Comparison of ENCODE assay signal across 16 mouse cellular contexts in genomic region chr11:116935917-116936316, GRCm38 (mm10). TPM values are rescaled to one million over a fixed set of nuclear protein-coding genes. Genes with fewer than 3 reads are reported as not detected.
A peak's percentile ranks its signal among the peaks of the same experiment; 100 is the strongest.
DNase-seq lines count a peak whose midpoint lies in the region; ATAC-seq and TF ChIP-seq lines count a peak whose summit lies in the region.
"Had no signal": no experiment of that assay in that cellular context is flagged by ENCODE, and none has a peak within 500 bp of the region (broad histone marks: within the 10 kb centered on the region; RNA-seq: fewer than 3 reads in every experiment).

No protein-coding gene starts in this region.

- no peaks in the 10 kb centered on the region for H3K27me3 ChIP-seq in forebrain, embryonic 13.5 days
- no peaks in the 10 kb centered on the region for H3K27me3 ChIP-seq in forebrain, embryonic 11.5 days (ENCODE audit: control insufficient read depth, insufficient read depth, low read length)
- no peaks in the 10 kb centered on the region for H3K27me3 ChIP-seq in midbrain, embryonic 16.5 days (ENCODE audit: control insufficient read depth, insufficient read depth, low read depth, low read length)
- H3K27me3 ChIP-seq: embryonic facial prominence, embryonic 15.5 days had no signal

- no peak for DNase-seq in forebrain, embryonic 11.5 days (ENCODE audit: low spot score)
- DNase-seq in layer of hippocampus, adult 2 months (ENCODE audit: low spot score in 2 of 2), result no peak
- DNase-seq in layer of hippocampus, adult 11-12 months (ENCODE audit: low spot score), result no peak
- DNase-seq in brain, adult 2 months (ENCODE audit: low read depth, low spot score), result peak; percentile 62
- DNase-seq in thymus, adult 18-20 months, result no peak
- no peak for DNase-seq in layer of hippocampus, adult 18-20 months (ENCODE audit: low spot score in 2 of 2)
- DNase-seq: adrenal gland, adult 2 months; heart, adult 11 months; heart, postnatal 4 days; kidney, adult 9 months; liver, embryonic 13.5 days had no signal

- no peak overlapping the region for H3K4me3 ChIP-seq in forebrain, embryonic 13.5 days
- no peak overlapping the region for H3K4me3 ChIP-seq in forebrain, embryonic 11.5 days (ENCODE audit: low read depth, low read length)
- H3K4me3 ChIP-seq in layer of hippocampus, adult 2 months, result no peak overlapping the region
- no peak overlapping the region for H3K4me3 ChIP-seq in midbrain, embryonic 16.5 days (ENCODE audit: low read depth, low read length)
- H3K4me3 ChIP-seq: embryonic facial prominence, embryonic 15.5 days; liver, embryonic 13.5 days; myocyte had no signal

- TF ChIP-seq CTCF in layer of hippocampus, adult 2 months (conservative IDR thresholded peaks at IDR 0.05), result no peak

- no peaks in the 10 kb centered on the region for H3K9me3 ChIP-seq in forebrain, embryonic 13.5 days (replicated peaks)
- no peaks in the 10 kb centered on the region for H3K9me3 ChIP-seq in forebrain, embryonic 11.5 days (ENCODE audit: control insufficient read depth, low read length)
- no peaks in the 10 kb centered on the region for H3K9me3 ChIP-seq in midbrain, embryonic 16.5 days (replicated peaks; ENCODE audit: control insufficient read depth, low read length, poor library complexity, severe bottlenecking)
- H3K9me3 ChIP-seq: embryonic facial prominence, embryonic 15.5 days; liver, embryonic 13.5 days had no signal

- H3K4me1 ChIP-seq in forebrain, embryonic 13.5 days, result peaks cover 28% of the 10 kb centered on the region
- peaks cover 9% of the 10 kb centered on the region; the same call in 1 of the 2 replicates for H3K4me1 ChIP-seq in forebrain, embryonic 11.5 days (replicated peaks; ENCODE audit: control insufficient read depth, insufficient read depth, low read length)
- peaks cover 18% of the 10 kb centered on the region for H3K4me1 ChIP-seq in midbrain, embryonic 16.5 days (ENCODE audit: control insufficient read depth, insufficient read depth, low read length)
- H3K4me1 ChIP-seq: liver, embryonic 13.5 days had no signal

- peaks cover 74% of the 10 kb centered on the region for H3K36me3 ChIP-seq in forebrain, embryonic 13.5 days (ENCODE audit: poor library complexity, severe bottlenecking)
- H3K36me3 ChIP-seq in forebrain, embryonic 11.5 days (ENCODE audit: control insufficient read depth, insufficient read depth, low read length), result no peaks in the 10 kb centered on the region
- peaks cover 20% of the 10 kb centered on the region for H3K36me3 ChIP-seq in midbrain, embryonic 16.5 days (ENCODE audit: control insufficient read depth, insufficient read depth, low read length)
- H3K36me3 ChIP-seq: embryonic facial prominence, embryonic 15.5 days; liver, embryonic 13.5 days had no signal

- H3K9ac ChIP-seq in forebrain, embryonic 13.5 days, result no peak overlapping the region
- H3K9ac ChIP-seq in forebrain, embryonic 11.5 days (ENCODE audit: low read length), result no peak overlapping the region
- no peak overlapping the region for H3K9ac ChIP-seq in midbrain, embryonic 16.5 days (ENCODE audit: low read depth, low read length)
- H3K9ac ChIP-seq: embryonic facial prominence, embryonic 15.5 days; liver, embryonic 13.5 days had no signal

- H3K4me2 ChIP-seq in forebrain, embryonic 13.5 days, result no peak overlapping the region
- H3K4me2 ChIP-seq in forebrain, embryonic 11.5 days (ENCODE audit: low read depth, low read length, severe bottlenecking), result no peak overlapping the region
- no peak overlapping the region for H3K4me2 ChIP-seq in midbrain, embryonic 16.5 days (ENCODE audit: low read length)
- H3K4me2 ChIP-seq: embryonic facial prominence, embryonic 15.5 days; liver, embryonic 13.5 days had no signal

- no peak for ATAC-seq in forebrain, embryonic 13.5 days
- ATAC-seq in forebrain, embryonic 11.5 days (replicated peaks; ENCODE audit: low FRiP score), result no peak
- 0 out of 2 replicates have a peak, but pooled peaks have one; percentile 25 for ATAC-seq in midbrain, embryonic 16.5 days
- ATAC-seq: Patski had no signal

- WGBS in forebrain, embryonic 13.5 days, result 74% methylated on average over 9 of the region's 9 CpGs
- 87% methylated on average over 9 of the region's 9 CpGs for WGBS in forebrain, embryonic 11.5 days
- 50% methylated on average over 9 of the region's 9 CpGs for WGBS in midbrain, embryonic 16.5 days

- H3K27ac ChIP-seq in forebrain, embryonic 13.5 days, result 0 out of 2 replicates have a peak overlapping the region, but pooled peaks have one; percentile 31
- H3K27ac ChIP-seq in forebrain, embryonic 11.5 days (ENCODE audit: low read depth, low read length), result no peak overlapping the region
- H3K27ac ChIP-seq in layer of hippocampus, adult 2 months, result 0 out of 2 replicates have a peak overlapping the region, but pooled peaks have one; percentile 23
- peak overlapping the region; percentile 59 for H3K27ac ChIP-seq in midbrain, embryonic 16.5 days (ENCODE audit: low read length)
- H3K27ac ChIP-seq: embryonic facial prominence, embryonic 15.5 days; liver, embryonic 13.5 days had no signal

RNA-seq across cellular contexts. Expression of gene Mgat5b, which starts 17.3 kb away (rescaled TPM):
- polyA plus RNA-seq in forebrain, embryonic 13.5 days (2015; fragmentation: Nextera tagmentation; extraction: Ambion mirVana), result 18.5 and 19.8 TPM in 2 replicates
- 9.3 and 11.8 TPM in 2 replicates for polyA plus RNA-seq in forebrain, embryonic 11.5 days (2014; fragmentation: Nextera tagmentation; extraction: Ambion mirVana)
- 10 to 100 TPM; 51.0 to 51.2 TPM for total RNA-seq in layer of hippocampus, adult 2 months (2021)
- polyA plus RNA-seq in midbrain, embryonic 16.5 days (2015; fragmentation: Nextera tagmentation; extraction: Ambion mirVana), result 22.2 and 26.1 TPM in 2 replicates
- 10 to 100 TPM; 41.1 to 47.8 TPM for total RNA-seq in layer of hippocampus, adult 18-20 months (2021)
- polyA plus RNA-seq: liver, embryonic 13.5 days; myocyte had no signal
